Mouse (Mus musculus): ENCODE results near the gene Cfap74.

The Cfap74 gene

GRCm38 (mm10) chr4:155505067-155505466 lies 96.1 kb downstream of the Cfap74 start:
- no peak for DNase-seq

GRCm38 (mm10) chr4:155505671-155506295 lies 96.8 kb downstream of the Cfap74 start:
- DNase-seq = no peak

GRCm38 (mm10) chr4:155508614-155509013 lies 99.6 kb downstream of the Cfap74 start:
- no peak for DNase-seq

GRCm38 (mm10) chr4:155510981-155511380 lies 102.0 kb downstream of the Cfap74 start:
- DNase-seq = no peak

DNA sequence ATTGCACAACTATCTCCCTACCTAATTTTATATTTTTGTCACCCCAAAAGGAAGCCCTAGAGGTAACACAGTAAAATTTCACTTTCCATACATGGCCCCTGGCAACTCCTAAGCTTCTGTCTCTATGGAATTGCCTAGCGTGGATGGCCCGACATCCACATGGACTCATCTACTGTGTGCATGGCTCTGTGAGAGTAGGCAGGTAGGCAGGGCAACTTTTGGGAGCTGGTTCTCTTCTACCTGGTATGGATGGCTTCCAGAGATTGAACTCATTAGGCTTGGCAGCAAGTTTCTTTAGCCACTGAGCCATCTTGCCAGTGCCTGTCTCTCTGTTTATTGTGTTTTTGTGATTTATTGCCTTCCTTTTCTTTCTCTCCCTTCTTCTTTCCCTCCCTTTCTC lies 105.8 kb downstream of the Cfap74 start:
- DNase-seq = no peak
